Mouse (Mus musculus) thymus, postnatal 25 days (tissue): ENCODE measurements at regions not wholly inside any gene's neighbourhood (a gene's known extent, or its start where the extent isn't known, plus 50 kb on each side); places are given as distances from the start of the nearest gene placed in this dataset.
"Not testable (repeated sequence)": the region's sequence is repeated elsewhere in the genome, so short reads cannot be mapped to it uniquely, and the experiment has no call there.

Experiments used
- DNase-seq: peaks from one replicate; pipeline ENCODE4 v3.0.0; 2022

GRCm38 (mm10) chr8:8919582-8920503 is 229.5 kb upstream of the Arglu1 start:
- DNase-seq, result no peak

- no peak for DNase-seq
Measured at GRCm38 (mm10) chr8:8919040-8919439, 228.7 kb upstream of the Arglu1 start.

- DNase-seq, result no peak
Measured at GRCm38 (mm10) chr8:8907478-8908165, 217.3 kb upstream of the Arglu1 start.

GRCm38 (mm10) chr8:8892996-8893395 is 202.7 kb upstream of the Arglu1 start:
- no peak for DNase-seq

DNA sequence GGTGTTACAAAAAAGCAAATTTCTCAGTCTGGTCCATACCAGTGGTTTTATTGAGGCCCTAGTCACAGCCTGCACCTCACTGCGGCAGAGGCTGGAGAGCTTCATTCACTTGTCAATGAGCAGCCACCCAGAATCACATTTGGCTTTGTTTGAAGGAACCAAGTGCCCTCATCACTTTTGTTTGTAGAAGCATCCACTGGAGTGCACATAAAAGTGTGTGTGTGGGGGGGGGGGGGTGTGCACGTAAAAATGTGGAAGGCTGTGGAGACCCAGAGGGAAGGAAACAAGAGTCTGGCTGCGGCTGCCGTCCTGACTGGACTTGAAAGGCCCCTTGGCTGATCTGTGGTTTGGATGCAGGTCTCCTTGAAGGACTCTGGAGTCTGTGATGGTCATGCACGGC is 187.0 kb upstream of the Arglu1 start:
- no peak for DNase-seq

GRCm38 (mm10) chr8:8876879-8877278 is 186.6 kb upstream of the Arglu1 start:
- DNase-seq, result no peak

- DNase-seq, result no peak
Measured at GRCm38 (mm10) chr8:8876469-8876868, 186.1 kb upstream of the Arglu1 start.

DNA sequence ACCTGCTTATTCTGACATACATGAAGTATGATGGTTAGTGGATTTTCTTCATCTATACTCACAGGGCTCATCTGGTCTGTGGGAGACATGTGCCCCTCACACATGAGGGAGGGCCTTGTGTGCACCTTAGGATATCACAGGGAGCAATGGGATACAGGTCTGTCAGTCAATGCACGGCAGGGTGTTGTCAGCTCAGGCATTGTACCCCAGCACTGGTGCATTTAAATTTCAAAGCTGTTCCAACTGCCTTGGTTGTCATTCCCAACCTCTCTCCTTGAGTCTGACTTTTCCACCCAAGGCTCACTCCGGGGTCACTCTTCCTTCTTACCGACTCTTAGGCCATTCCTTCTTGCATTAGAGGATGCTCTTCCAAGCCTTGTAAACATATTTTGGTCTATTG is 181.6 kb upstream of the Arglu1 start:
- DNase-seq, result no peak

DNA sequence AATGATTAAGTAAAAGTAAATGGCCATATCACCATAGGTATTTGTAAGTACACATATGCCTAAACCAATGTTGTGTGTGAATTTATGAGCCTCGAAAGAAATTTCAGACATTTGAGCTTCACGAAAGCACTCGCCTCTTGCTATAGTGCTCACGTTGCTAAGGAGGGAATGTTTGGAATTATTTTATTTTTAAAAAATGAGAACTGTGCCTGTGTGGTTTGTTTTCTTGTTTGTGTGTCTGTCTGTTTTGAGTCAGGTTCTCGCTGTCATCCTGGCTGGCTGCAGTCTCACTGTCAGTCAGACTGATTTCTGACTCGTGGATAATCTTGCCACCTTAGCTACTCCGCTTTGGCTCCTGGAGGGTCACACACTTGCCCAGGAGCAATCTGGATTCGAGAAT is 180.7 kb upstream of the Arglu1 start:
- no peak for DNase-seq

- DNase-seq, result no peak
Measured at GRCm38 (mm10) chr8:8870487-8870886, 180.2 kb upstream of the Arglu1 start.

DNA sequence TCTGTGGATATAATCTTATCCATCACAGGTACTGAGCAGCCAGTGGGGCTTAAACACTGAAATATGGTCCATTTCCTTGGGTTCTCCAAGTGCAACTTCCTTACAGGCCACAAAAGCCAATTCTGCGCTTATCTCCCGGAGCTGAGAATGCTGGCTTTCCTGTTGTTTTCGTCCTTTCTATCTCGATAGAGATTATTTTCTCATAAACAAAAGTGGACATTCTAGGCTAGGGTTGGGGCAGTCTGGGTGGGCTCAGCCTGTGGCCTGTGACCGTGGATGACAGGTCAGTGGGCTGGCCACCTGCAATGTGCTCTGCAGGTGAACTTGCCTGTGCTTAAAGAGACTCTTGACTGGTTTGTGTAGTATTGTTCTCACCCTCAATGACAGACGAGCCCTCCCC is 179.0 kb upstream of the Arglu1 start:
- DNase-seq, result no peak

- no peak for DNase-seq
Measured at GRCm38 (mm10) chr8:8867924-8868323, 177.6 kb upstream of the Arglu1 start.

DNA sequence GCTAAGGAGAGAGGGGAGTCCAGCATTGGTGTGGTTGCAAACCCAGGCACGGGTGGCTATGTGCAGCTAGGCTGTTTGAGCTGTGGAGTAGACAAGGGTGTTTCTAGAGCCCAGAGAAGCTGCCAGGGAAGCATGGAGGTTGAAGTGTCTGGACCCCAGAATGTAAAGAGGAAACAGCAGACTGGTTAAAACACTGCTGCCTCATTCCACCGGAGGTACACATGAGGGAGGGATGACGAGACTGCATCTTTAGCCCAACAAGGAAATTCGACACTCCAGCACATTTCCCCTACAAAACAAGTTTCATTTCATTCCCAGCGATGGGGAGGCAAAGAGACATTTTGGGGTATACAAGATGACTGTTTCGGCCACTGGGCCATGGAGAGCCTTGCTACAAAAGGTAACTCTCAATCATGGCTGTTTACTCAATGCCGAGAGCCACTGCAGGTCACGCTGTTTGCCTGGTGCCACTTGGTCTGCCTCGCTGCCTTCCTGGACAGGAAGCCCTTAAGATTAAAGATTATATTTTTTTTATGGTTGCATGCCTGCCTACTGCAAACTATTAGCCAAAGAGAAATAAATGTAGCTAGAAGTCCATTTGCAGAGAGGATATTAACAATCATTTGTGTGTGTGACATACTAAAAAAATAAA is 176.9 kb upstream of the Arglu1 start:
- DNase-seq, result no peak

- DNase-seq, result no peak
Measured at GRCm38 (mm10) chr8:8862767-8863166, 172.4 kb upstream of the Arglu1 start.

GRCm38 (mm10) chr8:8861331-8861940 is 171.1 kb upstream of the Arglu1 start:
- no peak for DNase-seq

- no peak for DNase-seq
Measured at GRCm38 (mm10) chr8:8858636-8859035, 168.3 kb upstream of the Arglu1 start.

DNA sequence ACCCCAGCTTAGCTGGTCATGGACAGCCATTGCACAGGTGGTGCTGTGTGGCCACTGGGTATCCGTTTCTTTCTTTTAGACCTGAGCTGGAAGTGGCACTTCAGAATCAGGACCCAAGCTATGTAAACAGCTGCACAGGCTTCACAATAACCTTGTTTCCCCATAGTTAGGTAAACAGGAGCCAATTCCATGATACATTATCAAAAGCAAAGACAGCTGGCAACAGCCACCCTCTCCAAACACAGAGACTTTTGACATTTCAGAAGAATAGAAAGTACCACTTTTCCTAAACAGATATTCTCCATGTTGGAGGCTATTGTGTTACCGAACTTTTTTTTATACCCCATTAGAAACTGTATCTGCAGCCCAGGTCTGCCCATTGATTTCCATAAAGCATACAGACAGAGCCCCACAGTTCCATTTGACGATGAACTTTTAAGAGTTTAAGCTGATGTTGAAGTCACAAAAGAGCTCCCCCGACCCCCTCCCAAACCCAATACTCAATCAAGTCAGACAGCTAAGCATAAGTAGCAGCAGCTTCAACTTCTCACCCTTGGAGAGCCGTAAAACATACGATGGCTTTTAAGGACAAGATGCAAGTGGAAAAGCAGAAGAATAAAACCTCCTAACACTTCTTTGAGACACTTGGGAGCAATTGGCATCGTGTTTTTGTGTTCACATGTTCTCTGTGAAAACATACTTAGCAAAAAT is 162.5 kb upstream of the Arglu1 start:
- DNase-seq, result no peak

DNA sequence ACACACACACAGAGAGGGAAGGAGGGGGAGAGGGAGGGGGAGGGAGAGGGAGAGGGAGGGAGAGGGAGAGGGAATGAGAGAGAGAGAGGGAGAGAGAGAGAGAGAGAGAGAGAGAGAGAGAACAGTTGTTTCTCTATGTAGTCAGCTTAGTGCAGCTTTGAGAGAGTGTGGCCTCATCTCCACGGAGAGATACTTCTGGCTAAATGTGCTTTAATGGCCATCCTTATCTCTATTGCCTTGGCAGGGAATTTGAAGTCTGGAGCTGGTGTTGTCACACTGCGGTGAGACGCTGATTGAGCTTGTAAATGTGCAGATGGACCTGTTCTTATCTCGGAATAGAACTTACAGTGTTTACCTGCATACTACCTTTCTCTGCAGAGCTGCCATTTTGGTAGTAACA is 160.9 kb upstream of the Arglu1 start:
- no peak for DNase-seq

DNA sequence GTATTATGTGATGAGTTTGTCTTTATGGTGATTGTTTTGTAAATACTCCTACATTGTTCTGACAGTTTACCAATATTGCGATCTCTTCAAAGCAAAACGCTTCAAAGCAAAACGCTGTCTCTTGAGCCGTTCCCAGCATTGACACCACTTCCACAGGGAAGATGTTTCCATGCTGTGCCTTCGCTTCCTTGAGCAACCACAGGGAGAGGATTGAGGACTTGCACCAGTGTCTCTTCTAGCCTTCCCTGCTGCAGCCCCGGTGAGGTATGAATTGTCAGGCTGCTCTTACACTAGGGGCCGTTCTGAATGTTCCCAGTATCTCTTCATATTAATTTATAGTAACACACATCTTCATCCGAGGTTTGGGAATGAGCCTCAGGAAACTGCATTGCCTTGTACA is 160.4 kb upstream of the Arglu1 start:
- DNase-seq, result no peak

GRCm38 (mm10) chr8:8847579-8847978 is 157.3 kb upstream of the Arglu1 start:
- DNase-seq, result no peak

DNA sequence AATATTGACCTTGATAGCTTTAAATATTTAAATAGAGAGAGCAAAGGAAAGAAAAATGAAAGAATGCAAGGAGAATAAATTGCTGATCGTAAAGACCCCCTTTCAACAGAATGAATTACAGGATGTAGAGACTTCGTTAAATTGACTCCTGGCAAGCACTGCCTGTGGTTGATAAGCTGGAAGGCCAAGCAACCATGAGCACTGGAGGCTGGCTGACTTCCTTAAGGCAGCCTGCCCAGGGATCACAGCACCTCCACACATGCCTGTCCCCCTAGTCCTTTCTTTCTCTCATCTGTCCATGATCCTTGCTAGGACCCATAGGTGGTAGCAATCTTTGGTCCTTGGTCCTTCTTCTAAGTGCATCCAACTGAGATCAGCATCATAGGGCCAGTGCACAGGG is 152.0 kb upstream of the Arglu1 start:
- DNase-seq, result no peak

GRCm38 (mm10) chr8:8836166-8836565 is 145.8 kb upstream of the Arglu1 start:
- not testable (repeated sequence) for DNase-seq

- no peak for DNase-seq
Measured at GRCm38 (mm10) chr8:8831306-8831705, 141.0 kb upstream of the Arglu1 start.
